Comparison of ENCODE assay signal across 8 mouse cellular contexts in genomic region chr17:71874077-71874476, GRCm38 (mm10).
DNase-seq lines count a peak whose midpoint lies in the region; ATAC-seq lines count a peak whose summit lies in the region.

No protein-coding gene starts in this region.

- H3K36me3 ChIP-seq in splenic B cell, adult 2 months (ENCODE audit: control insufficient read depth, insufficient read depth, low read length, poor library complexity, severe bottlenecking): no peaks in the 10 kb centered on the region

- ATAC-seq in CD4-positive, CD25-positive, alpha-beta regulatory T cell, adult 4 months: no peak
- peak; percentile 49; the same call in 1 of the 2 replicates for ATAC-seq in megakaryocyte, adult 5-6 weeks (ENCODE audit: poor library complexity, severe bottlenecking)

- DNase-seq in CD4-positive, CD25-positive, alpha-beta regulatory T cell, adult 2 months (ENCODE audit: low read depth, low spot score): peak; percentile 62
- DNase-seq in right cerebral cortex, adult 18-20 months: peak; percentile 39
- DNase-seq in right cerebral cortex, postnatal 10 days (ENCODE audit: low spot score in 2 of 2): no peak
- peak; percentile 72 for DNase-seq in embryo, embryonic 10.5 days (ENCODE audit: low spot score)
- DNase-seq in kidney, postnatal 14 days: peak; percentile 57
- DNase-seq in splenic B cell, adult 2 months (ENCODE audit: low read depth, low spot score): peak; percentile 66

- no peaks in the 10 kb centered on the region for H3K27me3 ChIP-seq in splenic B cell, adult 2 months (ENCODE audit: control insufficient read depth, insufficient read depth, low read length, poor library complexity, severe bottlenecking)

Comparison
In these comparisons a context has a peak if more than half of its experiments do, and no peak if none do; other contexts are left out.
1. DNase-seq: peak in CD4-positive, CD25-positive, alpha-beta regulatory T cell, adult 2 months (single experiment), right cerebral cortex, adult 18-20 months (single experiment), embryo, embryonic 10.5 days (single experiment), kidney, postnatal 14 days (single experiment) and splenic B cell, adult 2 months (single experiment); none in right cerebral cortex, postnatal 10 days (0 of 2).